Mouse (Mus musculus) heart, postnatal 14 days (tissue): ENCODE measurements at regions not wholly inside any gene's neighbourhood (a gene's known extent, or its start where the extent isn't known, plus 50 kb on each side); places are given as distances from the start of the nearest gene placed in this dataset.

Experiments
- DNase-seq, 2 experiments: peaks; one replicate each; pipeline ENCODE4 v3.0.0; 2021 to 2022
- intact Hi-C: fragments of 180-260 bp; cut with DNase I; formaldehyde crosslinking; loops from one replicate; pipeline ENCODE4 v1.15.1; 2025

- DNase-seq = peak in 1 of 2 experiments; percentile 48
- intact Hi-C loops = loop anchor here (1.0 to 2.0 kb wide), 3 partner anchors 19 to 63 kb away; no protein-coding TSS in a partner anchor
Measured at GRCm38 (mm10) chr7:73595860-73596259, 54.2 kb upstream of the Chd2 start.

DNA sequence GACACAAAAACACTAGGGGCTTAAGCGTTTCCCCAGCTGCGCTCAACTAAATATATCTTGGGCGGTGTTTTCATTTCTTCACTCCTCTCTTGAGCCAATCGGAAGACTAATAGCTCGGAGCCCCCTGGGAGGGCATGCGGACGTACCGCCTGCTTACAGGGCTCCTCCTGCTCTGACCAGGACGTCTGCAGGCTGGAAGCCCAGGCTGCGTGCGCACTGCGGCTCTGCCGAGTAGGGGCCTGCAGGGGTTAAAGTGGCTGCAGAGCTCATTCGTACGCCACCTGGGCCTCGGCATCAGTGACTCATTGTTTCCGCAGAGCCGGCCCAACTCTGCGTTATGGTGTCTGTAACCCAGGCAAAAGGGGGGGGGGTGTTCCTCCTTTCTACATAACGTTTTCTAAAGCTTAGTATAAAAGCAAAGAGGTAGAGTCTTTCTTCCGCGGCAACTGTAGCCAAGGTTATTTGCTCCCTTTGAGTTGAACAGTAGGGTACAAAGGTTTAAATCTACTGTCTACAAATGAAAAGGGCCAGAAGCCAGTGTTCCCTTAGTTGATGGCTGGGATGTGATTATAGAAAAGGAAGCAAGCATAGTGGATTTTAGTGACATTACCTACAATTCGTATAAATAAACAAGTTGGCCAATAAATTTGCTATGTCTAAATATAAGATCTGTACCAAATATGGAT is 53.7 kb upstream of the Chd2 start:
- intact Hi-C loops = loop anchor here (1.0 to 2.0 kb wide), 2 partner anchors 23 to 62 kb away; no protein-coding TSS in a partner anchor
- DNase-seq = peak; percentile 95 to 96

GRCm38 (mm10) chr7:73594492-73595139 is 53.0 kb upstream of the Chd2 start:
- peak; percentile 45 to 57 for DNase-seq
- intact Hi-C loops = loop anchor here (1.0 to 2.0 kb wide), 3 partner anchors 24 to 62 kb away; no protein-coding TSS in a partner anchor

DNA sequence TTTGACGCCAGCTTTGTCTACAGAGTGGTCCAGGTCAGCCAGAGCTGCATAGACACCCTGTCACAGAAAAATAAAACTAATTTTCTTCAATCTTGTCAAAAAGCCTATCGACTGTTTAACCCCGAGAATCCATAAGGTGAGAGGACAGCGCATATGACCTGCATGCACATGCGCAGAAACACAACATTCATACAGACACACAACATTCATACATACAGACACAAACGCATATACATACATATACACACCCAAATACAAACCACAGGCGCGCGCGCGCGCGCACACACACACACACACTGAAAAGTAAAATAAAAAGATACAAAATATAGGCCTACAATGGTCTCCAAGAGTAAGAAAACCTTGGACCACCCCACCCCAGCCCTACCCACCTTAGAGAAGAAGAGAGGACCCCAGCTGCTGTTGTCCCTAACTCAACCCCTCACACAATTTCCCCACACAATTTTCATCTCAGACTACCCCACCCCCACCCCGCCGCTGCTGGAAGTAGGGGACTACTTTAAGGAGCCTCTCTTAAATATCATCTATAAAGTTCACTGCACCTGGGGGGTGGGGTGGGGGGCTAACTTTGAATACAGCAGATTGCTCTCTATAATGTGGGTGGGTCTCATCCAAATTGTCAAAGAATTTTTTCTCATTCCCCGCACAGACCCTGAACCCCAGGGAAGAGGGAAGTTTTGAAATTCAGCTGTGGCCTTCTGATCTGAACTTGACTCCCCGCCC is 52.2 kb upstream of the Chd2 start:
- intact Hi-C loops = loop anchor here (1.0 to 2.0 kb wide), 2 partner anchors 35 to 61 kb away; no protein-coding TSS in a partner anchor

GRCm38 (mm10) chr7:73592857-73593256 is 51.2 kb upstream of the Chd2 start:
- DNase-seq = no peak
- intact Hi-C loops = no loop called here

More for the DNA sequence above, 52.2 kb upstream of the Chd2 start:
- DNase-seq = no peak
